Mouse (Mus musculus) right cerebral cortex, postnatal 14 days (tissue): ENCODE results near the gene Nenf.

Experiments used
- DNase-seq: peaks from one replicate; pipeline ENCODE4 v3.0.0; 2022

The Nenf gene

DNA sequence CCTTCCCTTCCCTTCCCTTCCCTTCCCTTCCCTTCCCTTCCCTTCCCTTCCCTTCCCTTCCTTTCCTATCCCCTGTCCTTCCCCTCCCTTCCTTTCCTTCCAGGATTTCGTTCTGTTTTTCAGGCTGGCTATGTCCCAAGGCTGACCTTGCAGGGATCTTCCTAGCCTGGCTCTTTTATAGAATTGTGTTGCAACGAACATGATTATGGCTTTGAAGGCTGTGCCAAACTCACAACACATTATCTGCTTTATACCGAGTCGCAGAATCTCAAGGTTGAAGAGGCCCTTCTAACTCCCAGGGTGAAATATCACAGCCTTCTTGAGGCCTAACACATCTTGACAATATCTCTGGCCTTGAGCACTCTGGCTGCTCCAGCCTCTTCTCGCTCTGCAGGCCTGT, 692 bp upstream of the Nenf start:
- DNase-seq, result no peak

DNA sequence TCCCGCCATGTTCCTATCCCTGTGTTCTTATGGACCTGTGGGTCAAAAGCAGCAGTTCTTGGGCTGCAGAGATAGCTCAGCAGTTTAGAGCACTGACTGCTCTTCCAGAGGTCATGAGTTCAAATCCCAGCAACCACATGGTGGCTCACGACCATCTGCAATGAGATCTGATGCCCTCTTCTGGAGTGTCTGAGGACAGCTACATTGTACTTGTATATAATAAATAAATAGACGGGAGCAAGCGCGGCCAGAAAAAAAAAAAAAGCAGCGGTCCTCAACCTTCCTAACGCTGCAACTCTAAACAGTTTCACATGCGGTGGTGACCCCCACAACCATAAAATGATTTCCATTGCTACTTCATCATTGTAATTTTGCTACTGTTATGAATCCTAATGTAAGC, 1.2 kb downstream of the Nenf start:
- no peak for DNase-seq

DNA sequence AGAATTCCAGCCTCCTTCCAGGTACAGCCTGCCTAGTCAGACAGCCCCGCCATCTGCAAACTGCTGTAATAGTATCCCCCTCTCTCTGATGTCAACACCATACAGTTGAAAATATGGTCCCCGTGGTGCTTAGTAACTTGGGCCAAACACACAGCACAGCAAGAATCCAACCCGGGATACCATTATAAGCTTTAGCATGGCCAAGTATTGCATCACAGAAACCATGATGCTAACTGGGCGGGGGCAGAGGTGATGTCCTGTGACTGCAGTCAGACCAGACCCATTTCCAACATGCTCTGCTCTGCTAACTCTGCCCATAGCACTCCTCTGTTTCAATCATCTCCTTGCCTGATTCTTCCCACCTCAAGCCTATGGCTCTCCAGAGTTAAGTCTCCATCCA, 4.1 kb downstream of the Nenf start:
- DNase-seq, result no peak

DNA sequence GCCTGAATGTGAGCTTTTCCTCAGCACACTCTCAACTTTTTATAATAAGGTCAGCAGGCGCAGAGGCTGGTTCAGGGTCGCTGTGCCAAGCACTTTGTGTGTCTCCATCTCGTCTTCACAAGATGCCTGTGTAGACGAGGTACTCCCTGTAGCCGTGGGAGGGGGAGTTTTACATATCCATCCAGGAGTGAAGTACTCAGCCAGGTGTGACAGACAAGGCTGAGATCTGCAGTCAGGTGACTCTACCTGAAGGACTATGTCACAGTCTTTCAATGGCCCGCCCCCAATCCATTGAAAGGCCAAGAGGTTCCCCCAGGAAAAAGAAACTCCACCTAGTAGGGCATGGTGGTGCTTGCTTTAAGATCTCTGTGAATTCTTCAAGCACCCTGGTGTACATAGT, 4.8 kb downstream of the Nenf start:
- no peak for DNase-seq

DNA sequence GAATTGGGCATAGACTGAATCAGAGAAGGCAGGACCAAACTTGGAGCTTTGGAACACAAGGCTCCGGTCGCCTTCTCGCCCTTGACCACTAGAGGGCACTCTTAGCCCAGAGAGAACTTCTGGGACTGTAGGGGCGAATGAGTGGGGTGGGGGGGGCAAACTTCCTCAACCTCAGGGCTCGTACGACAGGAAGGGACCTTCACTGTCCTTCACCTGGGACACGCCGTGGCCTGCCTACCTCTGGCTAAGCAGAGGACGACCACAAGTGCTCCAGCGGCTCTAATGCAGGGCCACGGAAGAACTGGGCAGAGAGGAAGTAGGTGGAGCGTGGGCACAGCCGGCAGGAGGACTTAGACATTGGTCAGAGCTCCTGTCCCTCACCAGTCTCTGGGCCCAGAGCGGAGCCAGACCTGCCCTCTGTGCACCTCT, 5.5 kb downstream of the Nenf start:
- DNase-seq, result peak; percentile 85

DNA sequence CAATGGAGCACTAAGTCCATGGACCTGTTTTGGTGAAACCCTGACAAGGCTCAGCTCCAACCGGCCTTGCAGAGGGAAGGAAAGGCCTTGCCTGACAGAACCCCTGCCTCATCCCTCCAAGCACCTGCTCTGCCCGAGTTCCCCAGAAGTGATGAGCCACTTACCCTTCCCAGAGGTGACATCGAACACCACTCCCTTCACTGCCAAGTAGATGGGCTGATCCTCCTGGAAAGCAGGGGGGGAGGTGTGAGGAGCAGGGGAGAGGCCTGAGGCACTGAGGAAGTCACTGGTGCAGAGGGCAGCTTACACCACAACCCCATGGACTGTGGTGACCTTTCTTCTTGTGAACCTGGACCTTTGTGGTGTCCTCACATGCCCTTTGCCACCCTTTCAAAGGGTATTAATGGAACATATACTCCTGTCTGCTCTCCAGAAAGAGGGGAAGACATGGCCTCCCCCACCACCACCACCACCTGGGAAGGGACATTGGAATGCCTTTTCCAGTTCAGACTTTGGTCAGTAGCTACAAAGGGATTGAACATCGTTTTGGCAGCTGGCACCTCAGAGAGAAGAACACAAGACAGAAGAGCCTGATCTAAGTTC, 6.6 kb downstream of the Nenf start:
- DNase-seq, result no peak

DNA sequence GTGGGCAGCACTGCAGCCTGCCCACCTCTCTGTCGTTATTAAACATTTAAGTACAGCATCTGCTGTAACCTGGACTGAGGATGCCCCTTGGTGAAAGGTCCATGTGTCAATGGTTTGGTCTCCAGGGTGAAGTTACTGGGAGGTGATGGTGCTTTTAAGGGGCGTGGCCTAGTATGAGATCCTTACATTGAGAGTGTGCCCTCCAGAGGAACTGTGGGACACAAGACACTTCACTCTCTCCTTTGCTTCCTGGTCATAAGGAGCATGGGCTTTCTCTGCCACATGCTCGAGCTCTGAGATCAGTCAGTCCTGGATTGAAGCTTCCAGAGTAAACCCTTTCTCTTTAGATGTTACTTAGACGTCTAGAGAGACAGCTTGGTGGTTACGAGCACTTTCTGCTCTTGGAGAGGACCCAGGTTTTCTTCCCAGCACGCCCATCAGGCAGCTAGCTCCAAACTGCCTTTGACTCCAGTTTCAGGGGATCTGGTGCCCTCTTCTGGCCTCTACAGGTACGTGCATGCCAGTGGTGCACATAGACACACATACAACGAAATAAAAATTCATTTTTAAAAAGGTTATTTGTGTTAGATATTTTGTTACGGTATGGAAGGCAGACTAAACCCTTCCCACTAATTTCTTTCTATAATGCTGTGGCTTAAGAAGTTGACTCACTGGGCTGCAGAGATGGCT, 10.1 kb downstream of the Nenf start:
- DNase-seq, result no peak

DNA sequence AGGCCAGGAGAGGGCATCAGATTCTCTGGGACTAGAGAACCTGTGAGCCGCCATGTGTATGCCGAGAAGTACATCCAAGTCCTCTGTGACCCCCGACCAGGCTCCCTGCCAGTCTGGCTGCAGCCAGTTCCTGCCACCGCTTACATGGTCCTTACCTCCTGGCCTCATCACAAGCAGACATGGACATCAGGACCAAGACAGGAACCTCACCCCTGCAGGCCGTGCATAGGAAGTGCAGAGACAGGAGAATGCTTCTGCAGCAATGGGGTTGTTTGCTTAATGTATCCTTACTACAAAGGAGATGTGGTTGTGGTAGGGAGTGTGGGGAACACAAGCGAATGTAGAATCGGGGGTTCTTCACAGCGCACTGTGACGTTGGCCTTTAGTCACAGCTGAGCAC, 11.7 kb downstream of the Nenf start:
- DNase-seq, result no peak

DNA sequence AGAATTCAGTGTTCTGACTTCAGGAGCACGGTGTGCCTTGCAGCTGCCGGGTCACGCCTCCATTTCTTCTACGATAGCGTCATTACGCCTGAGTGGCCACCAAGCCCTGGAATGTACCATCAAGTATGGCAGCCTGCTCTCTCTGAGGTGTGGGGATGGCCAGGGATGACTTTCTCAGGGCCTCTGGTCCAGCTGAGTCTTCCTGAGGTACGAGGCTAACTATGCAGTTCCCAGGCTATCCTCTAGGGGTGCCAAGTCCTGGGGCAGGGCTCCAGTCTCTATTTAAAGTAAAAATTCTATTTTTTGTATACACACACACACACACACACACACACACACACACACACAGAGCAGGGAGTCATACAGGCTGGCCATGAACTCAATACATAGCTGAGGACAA, 12.4 kb downstream of the Nenf start:
- DNase-seq, result no peak

DNA sequence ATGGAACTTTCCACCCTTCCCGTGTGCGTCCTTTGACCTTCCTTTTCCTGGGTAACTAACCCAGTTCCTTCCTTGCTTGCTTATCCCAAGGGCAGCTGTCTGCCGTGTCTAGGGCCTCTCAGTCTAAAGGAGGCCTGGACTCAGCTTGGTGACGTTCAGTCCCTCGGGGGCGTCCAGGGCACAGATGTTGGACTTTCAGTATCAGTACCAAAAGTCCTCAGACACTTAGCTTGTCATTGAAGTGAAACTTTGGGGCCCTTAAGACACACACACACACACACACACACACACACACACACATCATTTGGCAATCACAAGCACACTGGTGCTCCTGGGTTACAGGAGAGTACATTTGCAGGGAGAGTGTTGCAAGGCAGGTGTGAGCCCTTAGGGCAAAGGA, 13.8 kb downstream of the Nenf start:
- DNase-seq, result no peak

DNA sequence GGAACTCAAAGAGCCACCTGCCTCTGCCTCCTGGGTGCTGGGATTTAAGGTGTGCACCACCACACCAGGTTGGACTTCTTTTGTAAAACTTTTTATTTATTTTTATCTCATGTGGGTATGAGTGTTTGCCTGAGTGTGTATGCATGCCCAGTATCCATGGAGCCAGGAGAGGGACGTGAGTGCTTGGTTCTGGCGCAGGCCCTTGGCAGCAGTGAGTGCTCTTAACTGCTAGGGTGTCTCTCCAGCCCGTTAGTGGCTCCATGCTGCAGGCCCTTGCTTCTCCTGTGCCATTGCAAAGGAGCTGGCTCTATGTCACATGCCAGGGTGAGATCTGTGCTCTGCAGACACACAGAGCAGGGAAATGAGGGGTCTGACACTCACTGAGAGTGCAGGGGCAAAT, 14.3 kb downstream of the Nenf start:
- DNase-seq, result no peak

DNA sequence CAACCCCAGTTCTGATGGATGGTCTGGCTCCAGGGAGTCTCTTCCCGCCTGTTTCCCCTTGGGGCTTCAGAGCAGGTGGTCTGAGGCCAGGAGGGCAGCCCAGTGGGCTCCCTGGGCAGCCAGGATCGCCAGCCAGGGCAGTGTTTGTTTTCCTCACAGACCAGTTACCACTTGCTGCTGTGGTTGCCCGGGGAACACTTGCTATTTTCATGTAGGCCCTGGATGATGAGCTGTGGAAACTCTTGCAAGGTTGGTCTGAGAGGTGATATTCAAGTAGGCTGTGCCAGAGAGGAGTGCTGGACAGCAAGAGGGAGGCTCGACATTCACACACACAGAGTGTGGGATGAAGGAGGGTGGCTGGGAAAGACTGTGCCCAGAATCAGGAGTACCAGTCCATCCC, 16.1 kb downstream of the Nenf start:
- no peak for DNase-seq

DNA sequence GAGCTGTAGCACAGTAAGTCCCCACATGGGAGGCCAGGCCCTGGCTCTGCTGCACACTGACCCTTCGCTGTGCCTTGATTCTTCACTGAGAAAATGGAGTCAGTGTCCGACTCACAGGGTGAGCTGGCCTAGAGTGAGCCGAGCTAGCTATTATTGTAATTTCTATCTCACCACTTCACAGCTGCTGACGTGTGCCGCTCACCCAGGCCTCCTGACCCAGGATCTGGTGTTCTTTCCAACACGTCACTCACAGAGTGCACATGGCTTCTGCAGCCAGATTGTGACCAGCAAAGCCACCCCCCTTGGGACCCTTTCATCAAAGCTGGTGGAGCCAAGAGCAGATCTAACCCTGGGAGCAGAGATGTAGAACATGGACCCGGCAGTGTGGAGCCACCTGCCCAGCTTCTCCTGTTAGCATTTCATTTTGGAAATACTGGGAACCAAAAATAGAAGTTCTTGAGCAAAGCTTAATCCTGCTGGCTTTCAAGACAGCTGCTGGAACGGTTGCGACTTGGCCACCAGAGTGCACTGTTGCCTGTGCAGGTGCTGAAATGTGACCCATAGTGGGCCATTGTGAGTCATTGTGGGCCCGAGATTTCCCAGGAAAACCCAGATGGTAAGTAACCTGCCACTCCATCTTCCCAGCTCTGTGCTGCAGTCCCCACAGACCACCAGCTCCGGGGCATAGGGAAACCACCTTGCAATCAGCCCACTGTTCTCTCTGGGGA, 18.6 kb downstream of the Nenf start:
- DNase-seq, result peak; percentile 55

DNA sequence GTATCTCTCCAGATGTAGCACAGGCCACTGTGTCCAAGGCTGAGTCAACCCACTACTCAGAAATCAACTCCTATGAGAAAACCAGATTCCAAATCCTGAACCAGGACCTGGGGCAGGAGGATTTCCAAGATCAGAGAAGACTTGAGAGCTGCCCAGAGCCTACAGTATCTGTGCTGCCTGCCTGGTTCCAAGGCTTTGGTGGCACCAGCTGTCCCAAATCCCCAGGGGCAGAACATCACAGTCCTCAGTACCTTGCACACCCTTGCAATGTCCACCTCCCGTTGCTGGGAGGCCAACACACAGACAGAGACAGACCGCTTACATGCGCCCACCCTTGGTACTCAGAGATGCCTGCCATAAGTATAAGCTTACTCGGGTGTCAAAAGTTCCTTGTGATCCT, 19.7 kb downstream of the Nenf start:
- DNase-seq, result no peak

DNA sequence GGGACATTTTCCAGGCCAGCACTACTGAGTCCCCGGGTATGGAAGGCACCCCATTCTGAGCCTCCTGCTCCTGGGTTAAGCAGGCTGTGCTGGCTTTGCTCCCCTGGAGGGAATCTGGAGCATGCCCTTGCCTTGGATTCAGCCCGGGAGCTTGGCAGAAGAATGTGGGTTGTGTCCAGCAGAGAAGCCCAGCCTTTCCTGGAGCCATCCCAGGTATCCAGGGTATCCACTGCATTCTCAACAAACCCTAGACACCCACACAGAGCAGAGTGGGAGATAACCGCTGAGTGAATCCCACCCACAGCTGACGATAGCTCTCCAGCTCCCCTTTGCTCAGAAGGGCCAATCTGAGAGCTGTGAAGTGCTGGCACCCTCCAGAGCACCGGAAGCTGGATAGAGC, 21.5 kb downstream of the Nenf start:
- DNase-seq, result no peak

DNA sequence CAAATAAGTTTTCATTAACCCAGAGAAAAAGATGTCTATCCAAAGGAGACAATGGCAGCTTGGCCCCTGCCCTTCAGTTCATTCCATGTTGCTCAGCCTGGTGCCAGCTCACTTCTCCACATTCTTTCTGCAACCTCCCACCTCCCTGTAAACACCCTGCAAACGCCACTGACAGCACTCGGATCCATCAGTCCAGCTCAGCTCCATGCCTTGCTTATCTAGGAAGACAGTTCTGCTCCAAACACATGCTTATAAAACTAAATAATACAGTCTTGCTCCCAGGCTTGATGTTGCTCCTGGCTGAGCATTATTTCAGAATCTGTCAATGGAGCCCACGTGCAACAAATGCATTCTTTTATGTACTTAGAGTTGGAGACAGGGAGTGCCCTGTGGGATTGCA, 22.2 kb downstream of the Nenf start:
- no peak for DNase-seq

DNA sequence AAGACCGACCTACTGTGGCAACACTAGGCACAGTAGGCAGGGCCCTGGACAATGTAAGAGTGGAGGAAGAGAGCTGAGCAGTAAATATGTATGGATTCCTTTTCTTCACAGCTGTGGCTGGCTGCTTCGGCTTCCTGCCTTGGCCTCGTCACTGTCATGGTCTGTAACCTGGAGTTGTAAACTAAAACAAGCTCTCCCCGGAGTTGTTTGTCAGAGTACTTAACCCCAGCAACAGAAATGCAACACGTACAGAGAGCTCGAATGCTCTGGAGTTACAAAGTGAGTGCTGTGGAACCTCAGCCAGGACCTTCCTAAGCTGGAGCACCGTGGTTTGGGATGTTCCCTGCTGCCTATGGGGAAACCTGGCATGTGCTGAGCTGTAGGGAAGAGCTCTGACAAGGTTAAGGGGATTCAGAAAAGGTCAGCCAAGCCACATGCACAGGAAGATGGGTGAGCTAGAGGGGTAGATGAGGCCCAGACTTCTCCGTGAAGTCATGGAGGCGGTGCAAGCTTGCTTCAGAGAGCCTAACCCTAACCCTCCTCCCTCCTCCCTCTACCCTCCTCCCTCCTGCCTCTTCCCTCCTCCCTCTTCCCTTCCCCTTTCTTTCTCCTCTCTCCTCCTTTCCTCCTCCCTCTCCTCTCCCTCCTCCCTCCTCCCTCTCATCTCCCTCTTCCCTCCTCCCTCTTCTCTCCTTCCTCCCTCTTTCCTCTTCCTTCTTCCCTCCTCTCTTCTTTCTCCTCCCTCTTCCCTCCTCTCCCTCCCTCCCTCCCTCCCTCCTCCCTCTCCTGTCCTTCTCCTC, 23.8 kb downstream of the Nenf start:
- no peak for DNase-seq

DNA sequence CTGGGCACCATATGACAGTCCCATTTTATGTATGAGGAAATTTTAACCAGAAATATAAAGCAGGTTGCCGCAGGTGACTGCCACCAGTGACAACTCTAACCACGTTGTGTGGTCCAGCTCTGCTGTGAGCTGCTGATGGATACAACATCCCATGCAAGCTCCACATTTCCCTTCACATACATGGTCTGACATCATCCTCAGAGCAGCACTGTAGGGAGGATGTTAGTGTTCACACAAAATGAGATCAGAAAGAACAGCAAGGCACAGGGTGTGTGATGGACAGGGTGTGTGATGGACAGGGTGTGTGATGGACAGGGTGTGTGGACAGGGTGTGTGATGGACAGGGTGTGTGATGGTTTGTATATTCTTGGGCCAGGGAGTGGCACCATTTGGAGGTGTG, 24.9 kb downstream of the Nenf start:
- no peak for DNase-seq

DNA sequence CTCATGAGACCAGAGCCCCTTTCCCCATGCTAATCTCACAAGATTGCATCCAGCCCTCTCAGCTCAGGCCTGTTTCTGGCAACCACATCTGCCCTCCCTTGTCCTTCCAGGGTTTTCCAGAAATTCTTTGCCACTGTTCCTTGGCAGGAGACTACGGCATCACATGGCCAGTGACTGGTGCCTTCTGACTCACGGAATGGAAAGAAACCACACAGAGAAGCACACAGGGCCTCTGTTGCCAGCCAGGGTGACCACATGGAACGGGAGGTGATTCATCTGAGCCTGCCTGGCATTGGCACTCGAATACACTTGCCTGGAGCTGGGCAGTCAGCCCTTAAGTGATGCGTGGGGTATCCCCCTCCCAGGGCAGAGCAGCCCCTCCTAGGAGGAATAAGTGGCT, 25.6 kb downstream of the Nenf start:
- DNase-seq, result peak; percentile 35

DNA sequence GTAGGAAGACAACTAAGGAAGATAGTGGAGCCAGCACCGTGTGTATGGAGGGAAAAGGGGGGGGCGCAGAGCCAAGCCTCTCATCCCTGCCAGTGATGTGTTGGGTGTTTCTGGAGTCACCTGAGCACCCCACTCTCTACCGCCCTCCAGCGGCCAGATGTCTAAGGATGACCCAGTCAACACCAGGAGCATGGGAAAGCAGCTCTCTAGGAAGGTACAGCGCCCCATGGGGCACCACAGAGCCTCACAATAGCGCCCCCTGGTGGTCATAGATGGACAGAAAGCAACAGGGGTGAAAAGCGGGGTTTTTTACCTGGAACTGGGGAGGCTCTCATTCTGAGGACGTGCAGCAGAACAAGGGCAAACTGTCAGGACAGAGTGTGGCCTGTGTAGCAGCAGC, 29.2 kb downstream of the Nenf start:
- DNase-seq, result peak; percentile 54

DNA sequence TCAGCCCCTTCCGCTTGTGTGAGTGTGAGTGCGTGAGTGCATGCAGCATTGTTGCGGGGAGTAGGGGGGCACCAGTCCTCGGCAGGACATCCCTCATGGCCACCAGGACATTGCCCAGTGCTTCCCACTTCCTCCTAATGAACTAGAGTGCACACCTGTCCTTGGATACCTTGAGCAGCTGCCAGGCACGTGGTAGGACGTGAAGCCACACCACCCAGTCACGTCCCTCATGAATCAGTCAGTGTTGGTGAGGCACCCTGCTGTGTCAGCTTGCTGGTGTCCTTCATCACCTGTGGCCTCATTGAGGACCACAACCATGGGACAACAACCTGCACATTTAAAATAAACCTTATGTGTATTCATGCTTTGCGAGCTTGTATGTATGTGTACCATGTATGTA, 33.5 kb downstream of the Nenf start:
- DNase-seq, result no peak

DNA sequence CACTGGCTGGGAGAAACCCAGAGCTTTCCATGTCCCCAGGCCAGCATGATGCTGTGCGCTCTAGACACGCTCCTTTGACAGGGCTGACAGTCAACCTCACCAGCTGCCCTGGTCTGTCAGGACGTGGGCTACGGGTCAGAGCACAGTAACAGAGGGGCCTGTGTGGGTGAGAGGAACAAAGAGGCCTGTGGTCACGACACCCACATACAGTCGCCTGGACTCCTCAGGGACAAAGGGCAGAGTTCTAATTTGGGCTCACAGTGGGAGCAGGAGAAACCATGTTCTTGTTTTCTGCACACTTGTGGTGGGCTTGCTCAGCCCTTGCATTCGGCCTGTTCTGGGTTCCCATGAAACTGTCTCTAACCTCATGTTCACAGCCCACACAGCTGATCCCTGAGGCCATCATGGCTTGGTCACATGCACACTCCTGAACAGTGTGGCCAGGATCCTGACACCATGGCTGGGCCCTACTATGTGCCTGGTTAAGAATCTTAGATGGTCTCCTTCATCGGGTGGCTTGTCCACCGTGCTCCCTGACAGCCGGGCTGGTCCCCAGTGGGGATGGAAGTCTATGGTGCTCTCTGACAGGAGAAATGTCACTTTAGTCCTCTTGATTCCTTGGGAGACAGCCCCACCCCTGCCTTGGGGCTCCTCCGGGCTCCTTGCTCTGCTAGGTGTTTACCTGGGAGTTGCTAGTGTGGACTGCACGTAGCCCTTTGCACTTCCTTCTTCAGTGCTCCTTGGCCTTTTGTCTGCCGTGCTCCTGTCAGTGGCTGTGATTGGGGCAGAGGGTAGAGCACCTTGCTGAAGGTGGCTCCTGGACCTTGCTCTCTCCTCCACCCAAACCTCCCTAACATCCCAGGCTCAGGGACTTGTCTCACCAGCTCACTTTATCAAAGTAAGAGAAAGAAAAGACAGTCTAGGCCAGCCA, 34.6 kb downstream of the Nenf start:
- no peak for DNase-seq

DNA sequence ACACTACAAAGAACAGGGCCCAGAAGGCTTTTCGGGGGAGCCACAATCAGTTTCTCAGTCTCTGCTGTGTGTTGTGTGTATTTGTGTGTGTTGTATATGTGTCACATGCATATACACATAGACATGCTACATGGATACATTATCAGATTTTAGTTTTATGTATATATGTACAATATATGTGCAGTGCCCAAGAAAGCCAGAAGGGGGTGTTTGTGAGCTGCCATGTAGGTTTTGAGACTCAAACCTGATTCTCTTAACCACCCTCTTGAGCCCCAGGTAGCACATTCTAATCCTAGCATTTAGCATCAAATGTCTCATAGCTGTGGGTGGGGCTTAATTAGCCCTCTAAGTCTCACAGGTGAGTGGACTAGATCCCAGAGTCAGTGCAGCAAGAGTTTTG, 35.7 kb downstream of the Nenf start:
- no peak for DNase-seq
